Mouse (Mus musculus): ENCODE results near the gene Ly6g6f.
"Not testable (repeated sequence)": the region's sequence is repeated elsewhere in the genome, so short reads cannot be mapped to it uniquely, and the experiment has no call there.

Gene Ly6g6f

DNA sequence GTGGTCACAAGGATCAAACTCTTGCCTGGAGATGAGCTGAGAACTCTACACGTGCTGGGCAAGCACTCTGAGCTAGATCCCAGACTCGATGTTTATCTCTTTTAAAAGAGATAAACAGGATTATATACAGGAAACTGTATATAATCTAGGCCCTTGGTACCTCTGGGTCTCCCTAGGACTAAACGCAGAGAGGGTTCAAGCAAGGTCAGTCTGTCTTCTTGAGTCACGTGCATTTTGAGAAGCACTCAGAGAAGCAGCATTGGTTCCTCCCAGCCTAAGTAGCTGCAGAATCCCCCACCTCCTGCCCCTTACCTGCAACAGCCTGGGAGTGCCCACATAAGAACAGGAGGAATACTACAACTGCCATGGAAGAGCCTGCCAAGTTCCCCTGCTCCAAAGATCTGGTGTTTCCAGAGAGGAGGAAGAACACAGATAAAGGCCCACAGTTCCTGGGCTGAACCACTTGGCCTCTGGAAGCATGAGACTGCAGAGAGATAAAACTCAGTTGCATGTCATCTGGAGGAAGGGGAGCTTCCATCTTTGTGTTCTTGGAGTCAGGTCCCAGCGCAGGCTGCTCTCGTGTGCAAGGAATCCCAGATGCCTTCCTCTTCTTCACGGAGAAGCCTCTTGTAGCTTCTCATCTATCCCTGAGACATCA, at the start of gene Ly6g6f:
Ly6g6f (minus strand) TSS at position 403 of the 658 bp plus-strand sequence.
- no peak for ATAC-seq (ENCODE audit: insufficient number of reproducible peaks, low FRiP score, low TSS enrichment)

DNA sequence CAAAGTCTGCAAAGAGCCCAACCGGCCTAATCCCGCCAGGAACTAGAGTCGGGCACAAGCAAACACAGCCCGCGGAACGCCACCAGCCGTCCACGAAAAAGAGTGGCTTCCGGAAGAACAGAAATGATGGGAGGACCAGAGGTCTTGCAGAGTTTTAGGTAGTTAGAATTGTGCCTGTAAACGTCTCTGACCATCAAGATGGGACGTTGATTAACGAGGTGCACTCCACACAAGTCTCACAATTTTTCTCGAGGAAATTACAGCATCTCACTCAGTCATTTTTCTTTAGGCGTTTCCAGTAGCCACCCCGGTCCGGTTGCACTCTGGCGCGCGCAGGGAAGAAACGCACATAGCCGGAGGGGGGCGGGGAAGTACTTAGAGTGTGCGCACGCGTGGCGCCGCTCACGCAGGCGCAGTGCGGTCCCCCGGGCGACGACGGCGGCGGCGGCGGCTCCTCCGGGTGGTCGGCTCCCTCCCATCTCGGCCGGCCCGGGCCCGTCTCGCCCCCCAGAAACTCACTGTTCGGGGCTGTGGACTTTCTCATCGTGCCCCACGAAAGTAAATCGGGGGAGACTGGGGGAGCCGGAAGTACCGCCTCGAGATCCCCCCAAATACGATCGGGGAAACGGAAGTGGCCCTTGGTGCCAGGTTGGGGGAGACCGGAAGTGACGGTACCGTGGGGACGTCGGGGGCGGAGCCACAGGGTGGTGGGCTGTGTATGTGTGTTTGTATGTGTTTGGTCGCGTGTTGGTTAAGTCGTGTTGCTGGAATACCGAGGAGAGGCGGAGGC, 49.6 kb upstream of the Ly6g6f start, which contains the start of gene Bag6:
Bag6 (plus strand) TSS at position 378 of the 790 bp plus-strand sequence.
- ATAC-seq (ENCODE audit: insufficient number of reproducible peaks, low FRiP score, low TSS enrichment) = peak; percentile 89

DNA sequence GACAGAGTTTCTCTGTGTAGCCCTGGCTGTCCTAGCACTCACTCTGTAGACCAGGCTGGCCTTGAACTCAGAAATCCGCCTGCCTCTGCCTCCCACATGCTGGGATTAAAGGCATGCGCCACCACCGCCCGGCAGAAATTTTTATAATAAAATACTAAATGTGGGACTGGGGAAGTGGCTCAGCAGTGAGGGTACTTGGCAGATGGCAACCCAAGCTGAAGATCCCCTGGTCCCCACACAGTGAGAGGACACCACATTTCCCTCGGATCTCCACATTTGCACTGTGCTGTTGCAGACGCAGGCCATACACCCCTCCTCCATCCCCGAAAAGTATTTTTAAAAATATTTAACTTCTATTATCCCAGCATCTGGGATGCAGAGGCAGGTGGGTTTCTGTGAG, 48.1 kb upstream of the Ly6g6f start:
- no peak for ATAC-seq (ENCODE audit: insufficient number of reproducible peaks, low FRiP score, low TSS enrichment)

DNA sequence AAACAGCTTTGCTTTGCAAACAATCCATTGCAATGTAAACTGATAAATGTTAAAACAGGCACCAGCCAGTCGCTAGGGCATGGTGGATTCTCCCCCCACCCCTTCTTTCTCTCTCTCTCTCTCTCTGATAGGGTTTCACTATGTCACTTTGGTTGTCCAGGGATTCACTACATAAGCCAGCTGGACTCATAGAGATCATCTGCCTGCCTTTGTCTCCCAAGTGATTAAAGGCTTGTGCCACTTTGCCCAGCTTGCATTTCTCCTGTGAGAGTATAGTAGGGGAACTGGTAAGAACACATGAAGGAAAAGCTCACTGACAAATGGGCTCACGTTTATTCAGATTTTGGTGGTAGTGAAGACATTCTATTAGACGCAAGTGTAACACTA, 46.8 kb upstream of the Ly6g6f start:
- ATAC-seq (ENCODE audit: insufficient number of reproducible peaks, low FRiP score, low TSS enrichment) = no peak

DNA sequence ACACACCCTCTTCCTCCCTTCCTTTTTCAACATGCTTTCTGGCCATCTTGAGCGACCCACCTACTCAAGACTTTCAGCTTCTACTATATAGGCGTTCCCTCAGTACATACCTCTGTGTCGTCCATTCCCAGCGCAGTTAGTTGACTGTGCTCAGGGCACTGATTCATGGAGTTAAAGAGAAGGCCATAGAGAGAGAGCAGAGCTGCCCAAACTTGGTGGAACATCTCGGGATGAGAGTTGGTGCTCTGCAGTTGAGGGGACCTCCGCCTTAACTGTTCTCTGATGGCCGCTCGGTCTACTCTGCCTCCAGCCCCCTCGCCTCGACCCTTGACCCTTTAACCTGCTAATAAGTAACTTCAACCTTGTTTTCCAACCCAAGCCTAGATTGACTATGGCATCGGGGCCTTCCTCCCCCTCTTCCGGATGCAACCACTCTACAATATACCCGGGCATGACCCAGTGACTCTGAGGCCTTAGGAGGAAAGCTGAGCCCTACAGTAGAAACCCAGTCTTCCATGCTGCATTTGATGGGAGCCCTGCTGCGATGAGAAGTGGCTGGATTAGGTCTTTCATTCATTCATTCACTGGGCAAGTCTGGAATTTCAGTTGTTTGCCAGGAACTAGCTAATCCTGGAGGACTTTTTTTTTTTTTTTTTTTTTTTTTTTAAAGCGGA, 46.2 kb upstream of the Ly6g6f start, which contains the start of gene Apom:
Apom (minus strand) TSS at position 551 of the 674 bp plus-strand sequence.
- ATAC-seq (ENCODE audit: insufficient number of reproducible peaks, low FRiP score, low TSS enrichment) = no peak

DNA sequence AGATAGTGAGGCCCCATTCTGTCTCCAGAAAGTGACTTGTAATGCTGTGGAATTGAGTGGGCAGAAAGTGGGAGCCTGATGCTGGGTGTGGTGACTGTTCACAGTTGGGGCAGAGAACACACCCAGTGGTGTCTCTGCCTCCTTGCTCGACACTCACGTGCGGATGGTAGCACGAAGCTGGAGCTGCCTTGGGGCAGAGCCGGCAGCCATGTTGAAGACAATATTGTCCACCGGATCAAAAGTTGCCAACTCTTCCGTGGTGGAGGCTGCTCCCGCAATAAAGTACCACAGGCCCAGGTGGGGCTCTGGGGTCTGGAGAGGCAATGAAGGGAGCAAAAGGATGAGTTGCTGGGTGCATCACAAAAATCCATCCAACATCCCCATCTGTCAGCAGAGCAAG, 45.6 kb upstream of the Ly6g6f start:
- no peak for ATAC-seq (ENCODE audit: insufficient number of reproducible peaks, low FRiP score, low TSS enrichment)

DNA sequence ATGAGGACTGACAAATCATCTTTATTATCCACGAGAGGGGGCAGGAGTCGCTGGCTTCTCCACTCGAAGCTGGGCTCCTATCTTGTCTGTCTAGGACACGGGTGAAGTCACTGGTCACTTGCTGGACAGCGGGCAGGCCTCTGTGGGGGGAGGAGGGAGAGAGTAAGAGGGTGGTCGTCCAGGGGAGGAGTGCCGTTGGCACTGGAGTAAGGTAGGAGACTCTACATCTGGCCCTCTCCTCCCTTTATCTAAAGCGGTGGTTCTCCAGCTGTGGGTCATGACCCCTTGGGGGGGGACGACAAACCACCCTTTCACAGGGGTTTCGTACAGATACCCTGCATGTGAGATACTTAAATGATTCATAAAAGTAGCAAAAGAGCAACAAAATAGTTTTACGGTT, 43.6 kb upstream of the Ly6g6f start:
- ATAC-seq (ENCODE audit: insufficient number of reproducible peaks, low FRiP score, low TSS enrichment) = no peak

DNA sequence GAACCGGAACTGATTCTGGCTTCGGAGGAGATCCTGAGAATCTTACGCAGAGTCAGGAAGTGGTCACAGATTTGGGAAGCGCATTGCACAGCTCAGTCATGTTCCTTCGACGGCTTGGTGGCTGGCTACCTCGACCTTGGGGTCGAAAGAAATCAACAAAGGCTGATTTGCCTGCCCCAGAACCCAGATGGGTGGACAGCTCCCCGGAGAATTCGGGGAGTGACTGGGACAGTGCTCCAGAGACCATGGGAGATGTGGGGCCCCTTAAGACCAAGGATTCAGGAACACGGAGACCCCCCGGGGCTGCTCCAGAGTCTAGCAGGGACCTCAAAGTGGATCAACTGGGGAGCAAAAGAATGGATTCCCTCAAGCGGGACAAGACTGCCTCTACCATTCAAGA, 41.6 kb upstream of the Ly6g6f start:
- ATAC-seq (ENCODE audit: insufficient number of reproducible peaks, low FRiP score, low TSS enrichment) = no peak

DNA sequence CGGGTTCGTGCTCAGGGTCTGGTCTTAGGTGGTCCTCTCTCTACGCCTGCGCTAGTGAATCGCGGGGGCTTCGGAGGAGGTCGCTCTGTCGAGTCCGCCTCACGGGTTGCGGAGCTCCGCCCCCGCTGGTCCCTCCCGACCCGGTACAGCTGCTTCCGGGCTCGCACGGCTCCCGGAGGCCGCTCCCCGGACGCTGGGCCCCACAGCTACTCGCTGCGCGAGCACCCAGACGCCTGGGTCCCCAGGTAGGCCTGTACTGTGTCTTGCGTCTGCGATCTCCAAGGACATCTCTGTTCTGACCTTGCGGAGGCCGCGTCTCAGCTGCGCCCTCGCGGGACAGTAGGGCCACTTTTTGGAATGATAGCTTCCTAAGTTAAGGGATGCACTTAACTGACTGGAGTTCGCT, 40.8 kb upstream of the Ly6g6f start, which contains the start of gene D17H6S53E:
D17H6S53E (plus strand) TSS at position 168 of the 406 bp plus-strand sequence.
- no peak; the same call in 1 of the 2 replicates for ATAC-seq (ENCODE audit: insufficient number of reproducible peaks, low FRiP score, low TSS enrichment)

DNA sequence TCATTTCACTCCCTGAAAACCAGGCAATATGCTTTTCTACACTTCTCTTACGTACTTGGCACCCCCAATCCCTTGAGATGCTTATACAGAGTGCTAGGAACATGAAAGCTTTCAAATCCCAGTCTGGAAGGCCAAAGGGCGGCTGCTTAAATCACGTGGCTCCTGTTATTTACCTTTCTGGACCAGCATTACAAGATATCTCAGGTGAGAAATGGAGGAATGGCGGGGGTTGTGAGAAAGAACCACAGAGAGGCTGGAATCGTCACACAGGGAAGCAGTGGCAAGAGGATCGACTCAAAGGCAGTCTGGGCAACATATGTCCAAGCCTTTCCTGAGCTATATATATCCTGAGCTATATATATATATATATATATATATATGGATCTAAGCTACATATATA, 40.2 kb upstream of the Ly6g6f start:
- ATAC-seq (ENCODE audit: insufficient number of reproducible peaks, low FRiP score, low TSS enrichment) = no peak

DNA sequence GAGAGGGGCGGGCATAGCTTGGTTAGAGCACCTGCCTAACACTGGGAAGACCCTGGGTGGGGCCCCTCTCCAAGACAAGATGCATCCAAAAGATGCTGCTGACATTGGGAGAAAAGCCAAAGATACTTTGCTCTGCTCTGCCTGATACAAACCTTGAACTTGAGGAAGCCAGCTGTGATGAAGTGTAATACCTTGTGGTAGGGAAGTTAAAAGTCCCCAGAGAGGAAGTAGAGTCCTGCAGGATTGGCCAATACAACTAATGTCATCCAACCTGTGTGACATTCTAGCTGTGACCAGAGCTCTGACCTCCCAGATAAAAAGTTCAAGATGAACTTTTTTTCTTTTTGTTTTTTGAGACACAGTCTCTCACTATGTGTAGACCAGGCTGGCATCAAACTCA, 39.7 kb upstream of the Ly6g6f start:
- no peak for ATAC-seq (ENCODE audit: insufficient number of reproducible peaks, low FRiP score, low TSS enrichment)

DNA sequence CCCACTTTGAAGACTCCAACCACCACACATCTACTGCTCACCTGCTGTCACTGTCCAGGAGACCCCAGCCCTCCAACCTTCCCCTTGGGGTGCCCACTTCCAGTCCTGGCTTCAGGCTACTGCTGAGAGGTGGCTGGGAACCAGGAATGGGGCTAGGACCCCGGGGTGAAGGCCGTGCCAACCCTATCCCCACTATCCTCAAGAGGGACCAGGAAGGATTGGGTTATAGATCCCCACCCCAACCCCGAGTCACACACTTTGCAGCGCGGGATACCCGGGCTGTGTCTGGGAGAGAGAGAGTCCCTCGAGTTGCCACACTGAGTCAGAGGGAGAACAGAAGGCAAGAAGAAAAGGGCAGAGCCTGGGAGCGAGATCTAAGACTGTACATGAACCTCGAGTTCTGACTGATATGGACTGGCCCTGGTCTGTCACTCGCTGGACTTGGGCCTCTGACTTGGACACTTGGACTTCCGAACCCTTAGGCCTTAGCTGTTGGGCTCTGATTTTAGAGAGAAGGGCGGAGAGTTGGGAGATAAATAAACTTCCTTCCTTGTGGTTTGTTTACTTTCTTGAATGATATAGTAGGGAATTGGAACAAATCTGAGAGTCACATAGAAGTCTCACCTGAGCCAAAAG, 39.0 kb upstream of the Ly6g6f start:
- ATAC-seq (ENCODE audit: insufficient number of reproducible peaks, low FRiP score, low TSS enrichment) = not testable (repeated sequence)

DNA sequence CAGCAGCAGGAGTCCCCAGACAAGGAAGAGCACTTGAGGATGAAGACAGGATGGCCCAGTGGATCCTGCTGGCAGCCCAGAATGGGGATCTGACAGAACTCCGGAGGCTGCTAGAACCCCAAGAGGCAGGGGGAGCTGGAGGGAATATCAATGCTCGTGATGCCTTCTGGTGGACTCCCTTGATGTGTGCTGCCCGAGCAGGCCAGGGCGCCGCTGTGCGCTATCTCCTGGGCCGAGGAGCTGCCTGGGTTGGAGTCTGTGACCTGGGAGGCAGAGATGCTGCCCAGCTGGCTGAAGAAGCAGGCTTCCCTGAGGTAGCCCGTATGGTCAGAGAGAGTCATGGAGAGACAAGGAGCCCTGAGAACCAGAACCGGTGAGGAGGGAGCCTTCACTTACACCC, 37.9 kb upstream of the Ly6g6f start:
- not testable (repeated sequence) for ATAC-seq (ENCODE audit: insufficient number of reproducible peaks, low FRiP score, low TSS enrichment)

DNA sequence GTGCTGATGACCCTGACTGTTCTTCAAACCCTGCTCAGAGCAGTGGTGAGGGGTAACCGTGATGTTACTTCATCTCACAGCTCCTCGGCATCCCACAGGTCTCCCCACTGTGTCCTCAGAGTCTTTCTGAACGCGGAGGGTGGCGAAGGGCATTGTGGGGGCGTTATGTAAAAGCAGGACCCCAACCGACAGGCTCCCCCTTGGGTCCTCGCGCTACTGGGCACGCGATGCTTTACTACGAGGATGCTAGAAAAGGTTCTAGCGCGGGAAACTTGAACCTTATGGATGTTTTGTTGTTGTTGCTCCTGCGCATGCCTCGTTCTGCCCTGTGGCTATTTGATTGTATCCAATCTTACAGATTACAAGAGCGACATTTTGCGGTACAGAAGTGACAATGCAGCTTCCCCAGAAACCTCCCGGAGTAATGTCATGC, 36.5 kb upstream of the Ly6g6f start, which contains the start of gene Csnk2b:
Csnk2b (minus strand) TSS at position 183 of the 433 bp plus-strand sequence.
- ATAC-seq (ENCODE audit: insufficient number of reproducible peaks, low FRiP score, low TSS enrichment) = peak; percentile 7; the same call in 1 of the 2 replicates

DNA sequence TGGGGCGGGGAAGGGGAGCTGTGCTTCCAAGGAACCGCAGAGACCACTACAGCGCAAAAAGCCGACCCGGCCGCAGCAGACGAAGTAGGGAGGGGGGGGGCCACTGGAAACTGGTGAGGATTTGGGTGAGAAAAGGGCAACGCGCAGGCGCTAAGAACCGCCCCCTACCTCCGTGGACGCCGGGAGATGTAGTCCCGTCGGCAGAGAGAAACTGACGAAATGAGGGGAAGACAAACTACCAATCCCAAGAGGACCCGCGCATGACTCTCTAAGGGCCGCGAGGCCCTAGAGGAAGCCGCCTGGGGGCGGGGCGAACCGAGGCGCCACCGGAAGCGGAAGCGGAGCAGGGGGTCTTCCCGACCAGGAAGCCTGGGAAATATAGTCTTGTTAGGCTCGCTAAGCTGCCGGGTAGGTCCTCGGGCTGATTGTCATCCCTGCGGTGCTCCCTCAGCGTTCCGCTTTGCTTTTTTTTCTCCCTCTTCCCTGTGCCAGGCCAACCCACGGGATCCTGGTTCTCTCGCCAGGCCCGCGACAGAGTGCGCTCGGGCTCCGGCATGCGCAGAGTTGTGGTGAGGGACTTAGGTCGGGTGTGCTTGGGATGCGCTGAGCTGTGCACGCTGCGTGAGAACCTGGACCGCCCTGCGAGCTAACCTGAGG, 35.9 kb upstream of the Ly6g6f start, which contains the start of gene Gpank1:
Gpank1 (plus strand) TSS at position 313 of the 657 bp plus-strand sequence.
- peak; percentile 91 for ATAC-seq (ENCODE audit: insufficient number of reproducible peaks, low FRiP score, low TSS enrichment)

DNA sequence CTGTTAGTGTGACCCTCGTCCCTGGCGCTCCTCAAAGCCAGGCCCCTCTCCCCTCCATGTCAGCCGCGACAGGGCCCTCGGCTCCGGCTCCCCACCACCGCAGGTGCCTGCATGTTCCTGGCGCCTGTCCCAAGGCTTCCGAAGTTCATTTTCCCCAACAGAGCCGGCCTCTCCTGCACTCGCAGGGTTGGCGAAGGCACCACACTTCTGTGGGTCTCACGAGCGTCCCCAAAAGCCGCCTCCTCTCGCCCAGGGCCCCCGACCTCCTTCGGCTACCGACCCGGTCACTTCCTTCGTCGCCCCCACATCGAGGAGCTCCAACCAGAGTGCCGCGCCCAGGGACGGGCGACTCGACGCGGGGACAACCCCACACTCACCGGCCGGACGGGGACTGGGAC, 35.3 kb upstream of the Ly6g6f start:
- ATAC-seq (ENCODE audit: insufficient number of reproducible peaks, low FRiP score, low TSS enrichment) = peak; percentile 29; the same call in 1 of the 2 replicates

DNA sequence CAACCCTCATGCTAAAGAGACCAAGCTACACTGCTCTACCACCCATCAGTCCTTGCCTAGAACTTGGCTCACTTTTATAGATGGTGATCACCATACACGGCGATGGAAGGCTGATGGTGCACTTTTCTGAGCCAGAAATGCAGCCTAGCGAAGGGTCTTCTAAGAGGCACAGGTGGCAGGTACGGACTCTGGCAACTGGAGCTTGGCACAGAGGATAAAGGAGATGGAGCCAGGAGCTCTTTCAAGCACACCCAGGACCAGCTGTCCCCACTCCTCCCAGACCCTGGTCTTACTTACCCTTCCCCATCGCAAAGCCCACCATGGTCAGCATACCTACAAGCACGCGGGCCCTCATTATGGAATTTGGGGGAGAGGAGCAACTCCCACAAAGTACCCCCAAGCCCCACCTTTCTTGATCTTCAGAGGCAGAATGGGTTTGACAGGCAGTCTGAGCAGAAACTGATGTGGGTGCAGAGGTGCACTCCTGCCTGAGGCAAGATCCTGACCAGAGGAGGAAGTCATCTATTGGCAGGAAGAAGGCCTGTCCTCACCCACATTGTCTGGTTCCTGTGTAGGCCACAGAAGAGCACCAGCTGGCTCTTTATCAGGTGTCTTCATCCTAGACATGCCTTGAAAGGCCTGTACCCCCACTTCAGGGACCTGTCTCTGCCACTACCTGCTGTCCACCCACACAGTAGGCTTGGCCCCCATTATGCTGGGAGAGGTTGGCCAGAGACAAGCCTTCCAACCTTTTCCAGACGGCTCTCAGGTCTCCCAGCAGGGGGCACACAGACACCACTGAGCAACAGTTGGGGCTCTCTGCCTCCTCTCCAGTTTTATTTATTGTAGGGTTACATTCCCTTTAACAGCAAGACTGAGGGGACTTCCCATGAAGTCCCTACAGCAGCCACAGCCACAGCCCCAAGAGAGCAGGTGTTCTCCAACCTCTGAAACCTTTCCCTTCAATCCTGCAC, 29.9 kb upstream of the Ly6g6f start, which contains the start of gene Ly6g5b:
Ly6g5b (minus strand) TSS at position 383 of the 974 bp plus-strand sequence.
- no peak for ATAC-seq (ENCODE audit: insufficient number of reproducible peaks, low FRiP score, low TSS enrichment)

DNA sequence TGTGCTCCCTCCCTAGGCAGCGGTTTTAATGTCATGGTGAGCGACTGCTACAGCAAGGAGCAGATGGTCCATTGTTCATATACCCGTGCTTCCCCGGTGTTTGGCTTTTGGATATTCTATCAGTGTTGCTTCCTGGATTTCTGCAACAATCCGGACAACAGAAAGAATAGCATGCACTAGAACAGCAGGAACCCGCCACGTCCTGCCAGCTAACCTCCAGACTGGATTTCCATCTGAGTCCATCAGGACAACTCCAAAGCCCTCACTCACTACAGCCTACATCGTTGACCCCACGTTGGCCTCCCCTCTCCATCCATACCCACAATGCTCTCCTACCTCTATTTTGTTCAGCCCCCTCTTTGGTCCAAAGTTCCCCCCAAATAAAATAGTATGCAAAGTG, 26.4 kb upstream of the Ly6g6f start:
- no peak for ATAC-seq (ENCODE audit: insufficient number of reproducible peaks, low FRiP score, low TSS enrichment)
